Mouse (Mus musculus): Measurements from ENCODE around the gene Mcee. TPM values are rescaled to one million over a fixed set of nuclear protein-coding genes. Genes with fewer than 3 reads are reported as not detected.

The Mcee gene
- polyA plus RNA-seq, 1 experiment from 2014 or later, result 105 TPM

Other genes starting within 250 kb of the Mcee start
- 0.16 TPM in 1 of 2 replicates, not detected in the other for gene Trpm1, start 238.8 kb upstream of the Mcee start, polyA plus RNA-seq (2015; fragmentation: Nextera tagmentation; extraction: Ambion mirVana)
- 4.8 and 5.0 TPM in 2 replicates for gene Mtmr10, start 105.0 kb upstream of the Mcee start, polyA plus RNA-seq (2015; fragmentation: Nextera tagmentation; extraction: Ambion mirVana)
- 4.5 and 4.7 TPM in 2 replicates for gene Fan1, start 18.5 kb upstream of the Mcee start, polyA plus RNA-seq (2015; fragmentation: Nextera tagmentation; extraction: Ambion mirVana)
- 22.0 and 23.2 TPM in 2 replicates for gene Mphosph10, start 339 bp upstream of the Mcee start, polyA plus RNA-seq (2015; fragmentation: Nextera tagmentation; extraction: Ambion mirVana)
- gene Apba2, start 109.1 kb downstream of the Mcee start, polyA plus RNA-seq (2015; fragmentation: Nextera tagmentation; extraction: Ambion mirVana), result 0.55 and 1.3 TPM in 2 replicates